Comparison of ENCODE assay signal across 7 mouse cellular contexts in the genomic region with DNA sequence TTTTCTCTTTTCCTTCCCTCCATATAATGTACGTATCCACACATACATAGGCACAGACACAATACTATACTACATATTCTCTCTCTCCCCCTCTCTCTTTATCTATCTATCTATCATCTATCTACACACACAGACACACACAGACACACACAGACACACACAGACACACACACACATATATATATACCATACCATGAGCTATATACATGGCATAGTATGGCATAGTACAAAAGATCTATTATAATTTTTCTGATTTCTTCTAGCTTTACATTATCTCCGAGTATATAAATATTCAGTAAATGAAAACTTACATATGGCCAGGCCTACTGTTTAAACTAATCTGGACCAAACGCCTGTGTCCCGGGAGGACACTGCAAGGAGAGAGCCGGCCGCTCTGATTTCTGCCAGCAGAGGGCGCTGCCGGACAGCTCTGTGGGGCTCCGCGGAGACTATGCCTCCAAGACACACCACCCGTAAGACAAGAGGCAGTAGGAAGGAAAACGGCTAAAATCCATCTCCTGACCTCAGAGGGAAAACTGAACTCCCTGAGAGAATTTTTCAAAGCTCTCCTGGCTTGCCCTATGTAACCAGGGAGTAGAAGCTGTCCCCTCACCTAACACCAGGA. TPM values are rescaled to one million over a fixed set of nuclear protein-coding genes. Genes with fewer than 3 reads are reported as not detected.
DNase-seq lines count a peak whose midpoint lies in the region; ATAC-seq lines count a peak whose summit lies in the region.

No protein-coding gene starts in this region.

- peak; percentile 68 for ATAC-seq in embryonic facial prominence, embryonic 11.5 days (replicated peaks; ENCODE audit: insufficient number of reproducible peaks, low FRiP score, low TSS enrichment, low read depth)
- peak; percentile 80 for ATAC-seq in limb, embryonic 13.5 days (ENCODE audit: low FRiP score, low read depth)
- peak; percentile 86 for ATAC-seq in midbrain, embryonic 16.5 days

- H3K36me3 ChIP-seq in embryonic facial prominence, embryonic 11.5 days (replicated peaks; ENCODE audit: control insufficient read depth, insufficient read depth, low read depth, low read length) = no peaks in the 10 kb centered on the region
- H3K36me3 ChIP-seq in limb, embryonic 13.5 days = no peaks in the 10 kb centered on the region
- no peaks in the 10 kb centered on the region for H3K36me3 ChIP-seq in midbrain, embryonic 16.5 days (ENCODE audit: control insufficient read depth, insufficient read depth, low read length)

- no peaks in the 10 kb centered on the region for H3K9me3 ChIP-seq in embryonic facial prominence, embryonic 11.5 days (replicated peaks; ENCODE audit: control insufficient read depth, low read length)
- no peaks in the 10 kb centered on the region for H3K9me3 ChIP-seq in limb, embryonic 13.5 days
- H3K9me3 ChIP-seq in midbrain, embryonic 16.5 days (replicated peaks; ENCODE audit: control insufficient read depth, low read length, poor library complexity, severe bottlenecking) = no peaks in the 10 kb centered on the region

- H3K4me1 ChIP-seq in embryonic facial prominence, embryonic 11.5 days (ENCODE audit: control insufficient read depth, insufficient read depth, low read length) = no peaks in the 10 kb centered on the region; the same call in 1 of the 2 replicates
- peaks cover 11% of the 10 kb centered on the region for H3K4me1 ChIP-seq in limb, embryonic 13.5 days
- peaks cover 5% of the 10 kb centered on the region for H3K4me1 ChIP-seq in midbrain, embryonic 16.5 days (ENCODE audit: control insufficient read depth, insufficient read depth, low read length)

- no peak overlapping the region for H3K27ac ChIP-seq in embryonic facial prominence, embryonic 11.5 days (replicated peaks; ENCODE audit: low read depth, low read length)
- no peak overlapping the region for H3K27ac ChIP-seq in limb, embryonic 13.5 days
- H3K27ac ChIP-seq in midbrain, embryonic 16.5 days (ENCODE audit: low read length) = no peak overlapping the region

- peak; percentile 96 for DNase-seq in adrenal gland, postnatal 14 days
- peak; percentile 92 for DNase-seq in embryonic facial prominence, embryonic 11.5 days (ENCODE audit: low spot score)
- peak; percentile 81 to 95 for DNase-seq in heart, adult 18-20 months
- DNase-seq in kidney, adult 8-10 months = peak; percentile 72 to 91
- DNase-seq in spleen, adult 18-20 months = peak; percentile 69 to 87

- H3K4me3 ChIP-seq in embryonic facial prominence, embryonic 11.5 days (ENCODE audit: low read depth, low read length) = no peak overlapping the region
- H3K4me3 ChIP-seq in limb, embryonic 13.5 days = no peak overlapping the region
- no peak overlapping the region for H3K4me3 ChIP-seq in midbrain, embryonic 16.5 days (ENCODE audit: low read depth, low read length)

- 7% methylated on average over 12 of the region's 12 CpGs for WGBS in embryonic facial prominence, embryonic 11.5 days
- WGBS in limb, embryonic 13.5 days = 8% methylated on average over 12 of the region's 12 CpGs
- 9% methylated on average over 12 of the region's 12 CpGs for WGBS in midbrain, embryonic 16.5 days

- no peak overlapping the region for H3K9ac ChIP-seq in embryonic facial prominence, embryonic 11.5 days (replicated peaks; ENCODE audit: low read length)
- peak overlapping the region; percentile 31; the same call in 1 of the 2 replicates for H3K9ac ChIP-seq in limb, embryonic 13.5 days
- no peak overlapping the region for H3K9ac ChIP-seq in midbrain, embryonic 16.5 days (ENCODE audit: low read depth, low read length)

- no peak overlapping the region for H3K4me2 ChIP-seq in embryonic facial prominence, embryonic 11.5 days (ENCODE audit: low read depth, low read length)
- H3K4me2 ChIP-seq in limb, embryonic 13.5 days (replicated peaks) = no peak overlapping the region
- H3K4me2 ChIP-seq in midbrain, embryonic 16.5 days (ENCODE audit: low read length) = no peak overlapping the region

- no peaks in the 10 kb centered on the region for H3K27me3 ChIP-seq in embryonic facial prominence, embryonic 11.5 days (ENCODE audit: control insufficient read depth, insufficient read depth, low read length)
- no peaks in the 10 kb centered on the region for H3K27me3 ChIP-seq in limb, embryonic 13.5 days
- H3K27me3 ChIP-seq in midbrain, embryonic 16.5 days (ENCODE audit: control insufficient read depth, insufficient read depth, low read depth, low read length) = no peaks in the 10 kb centered on the region

RNA-seq across cellular contexts. Expression of a gene that starts 7.2 kb away (rescaled TPM):
- 655 and 670 TPM in 2 replicates for total RNA-seq in adrenal gland, postnatal 14 days (2021)
- not detected in 2 replicates for polyA plus RNA-seq in embryonic facial prominence, embryonic 11.5 days (2014; fragmentation: Nextera tagmentation; extraction: Ambion mirVana)
- total RNA-seq in heart, adult 18-20 months (2021) = 100 to 1,000 TPM in 1 of 2 experiments, 10 to 100 TPM in 1; 73.2 to 181 TPM
- 0.34 and 0.55 TPM in 2 replicates for polyA plus RNA-seq in limb, embryonic 13.5 days (2015; fragmentation: Nextera tagmentation; extraction: Ambion mirVana)
- 1.7 and 2.3 TPM in 2 replicates for polyA plus RNA-seq in midbrain, embryonic 16.5 days (2015; fragmentation: Nextera tagmentation; extraction: Ambion mirVana)

RNA-seq across cellular contexts. Expression of a gene that starts 24.9 kb away (rescaled TPM):
- 443 and 493 TPM in 2 replicates for total RNA-seq in adrenal gland, postnatal 14 days (2021)
- 352 and 383 TPM in 2 replicates for polyA plus RNA-seq in embryonic facial prominence, embryonic 11.5 days (2014; fragmentation: Nextera tagmentation; extraction: Ambion mirVana)
- 100 to 1,000 TPM; 548 to 551 TPM for total RNA-seq in heart, adult 18-20 months (2021)
- 345 and 348 TPM in 2 replicates for polyA plus RNA-seq in limb, embryonic 13.5 days (2015; fragmentation: Nextera tagmentation; extraction: Ambion mirVana)
- polyA plus RNA-seq in midbrain, embryonic 16.5 days (2015; fragmentation: Nextera tagmentation; extraction: Ambion mirVana) = 426 and 456 TPM in 2 replicates

RNA-seq across cellular contexts. Expression of a gene that starts 26.4 kb away (rescaled TPM):
- total RNA-seq in adrenal gland, postnatal 14 days (2021) = 1.7 and 2.8 TPM in 2 replicates
- polyA plus RNA-seq in embryonic facial prominence, embryonic 11.5 days (2014; fragmentation: Nextera tagmentation; extraction: Ambion mirVana) = 0.55 and 1.1 TPM in 2 replicates
- total RNA-seq in heart, adult 18-20 months (2021) = under 1 TPM; 0.37 to 0.69 TPM
- polyA plus RNA-seq in limb, embryonic 13.5 days (2015; fragmentation: Nextera tagmentation; extraction: Ambion mirVana) = 4.5 and 5.5 TPM in 2 replicates
- polyA plus RNA-seq in midbrain, embryonic 16.5 days (2015; fragmentation: Nextera tagmentation; extraction: Ambion mirVana) = 1.2 and 1.6 TPM in 2 replicates

RNA-seq across cellular contexts. Expression of a gene that starts 53.3 kb away (rescaled TPM):
- 16.3 and 18.0 TPM in 2 replicates for total RNA-seq in adrenal gland, postnatal 14 days (2021)
- 39.7 and 41.8 TPM in 2 replicates for polyA plus RNA-seq in embryonic facial prominence, embryonic 11.5 days (2014; fragmentation: Nextera tagmentation; extraction: Ambion mirVana)
- total RNA-seq in heart, adult 18-20 months (2021) = 1 to 10 TPM; 4.4 to 4.8 TPM
- polyA plus RNA-seq in limb, embryonic 13.5 days (2015; fragmentation: Nextera tagmentation; extraction: Ambion mirVana) = 34.7 and 37.8 TPM in 2 replicates
- 12.3 and 12.7 TPM in 2 replicates for polyA plus RNA-seq in midbrain, embryonic 16.5 days (2015; fragmentation: Nextera tagmentation; extraction: Ambion mirVana)

RNA-seq across cellular contexts. Expression of a gene that starts 56.0 kb away (rescaled TPM):
- total RNA-seq in adrenal gland, postnatal 14 days (2021) = 52.2 and 53.5 TPM in 2 replicates
- polyA plus RNA-seq in embryonic facial prominence, embryonic 11.5 days (2014; fragmentation: Nextera tagmentation; extraction: Ambion mirVana) = 70.1 and 79.4 TPM in 2 replicates
- 10 to 100 TPM; 51.9 to 69.1 TPM for total RNA-seq in heart, adult 18-20 months (2021)
- 52.9 and 57.3 TPM in 2 replicates for polyA plus RNA-seq in limb, embryonic 13.5 days (2015; fragmentation: Nextera tagmentation; extraction: Ambion mirVana)
- polyA plus RNA-seq in midbrain, embryonic 16.5 days (2015; fragmentation: Nextera tagmentation; extraction: Ambion mirVana) = 35.5 and 36.5 TPM in 2 replicates
